Mouse (Mus musculus): ENCODE results near the gene Cep19.

GRCm38 (mm10) chr16:32110951-32111699, 11.5 kb downstream of the Cep19 start:
- TF ChIP-seq CTCF (IDR thresholded peaks at IDR 0.05; ENCODE audit: insufficient read depth, low read length) (no peak), POLR2A (IDR thresholded peaks at IDR 0.05; ENCODE audit: borderline replicate concordance, extremely low read depth, low read depth, low read length) (no peak)
